Mouse (Mus musculus) brain, embryonic 14.5 days (tissue): ENCODE measurements around the gene Ubxn1. TPM values are rescaled to one million over a fixed set of nuclear protein-coding genes. Genes with fewer than 3 reads are reported as not detected.
"Not testable (repeated sequence)": the region's sequence is repeated elsewhere in the genome, so short reads cannot be mapped to it uniquely, and the experiment has no call there.

Experiments used
- DNase-seq: peaks from one replicate; pipeline ENCODE4 v3.0.0-alpha.2; 2011; ENCODE audit warnings: low read depth
- CTCF ChIP-seq: fragments of 200-500 bp; IDR thresholded peaks from 2 replicates; pipeline ENCODE4 v1.5.1; 2012; ENCODE audit warnings: inconsistent platforms, mild to moderate bottlenecking, moderate library complexity, borderline replicate concordance; ENCODE audit not compliant: insufficient read depth, insufficient read length; ENCODE audit errors: extremely low read depth
- POLR2A ChIP-seq: fragments of 200-500 bp; IDR thresholded peaks from 2 replicates; pipeline ENCODE4 v1.6.1; 2012; ENCODE audit warnings: mild to moderate bottlenecking, inconsistent platforms, borderline replicate concordance; ENCODE audit not compliant: poor library complexity, insufficient read depth, insufficient read length, severe bottlenecking; ENCODE audit errors: extremely low read depth
- polyA plus RNA-seq: library from polyadenylated mRNA; depleted of rRNA; stranded (reverse); fragments of >200 nt; gene quantifications from 2 replicates; pipeline ENCODE4 v1.2.3, GENCODE M21; 2012

Ubxn1 gene
- polyA plus RNA-seq, 1 experiment = 111 TPM

- no peak for TF ChIP-seq POLR2A
- TF ChIP-seq CTCF = no peak
- DNase-seq = no peak
Observed at GRCm38 (mm10) chr19:8864265-8864664, 7.0 kb upstream of the Ubxn1 start.

DNA sequence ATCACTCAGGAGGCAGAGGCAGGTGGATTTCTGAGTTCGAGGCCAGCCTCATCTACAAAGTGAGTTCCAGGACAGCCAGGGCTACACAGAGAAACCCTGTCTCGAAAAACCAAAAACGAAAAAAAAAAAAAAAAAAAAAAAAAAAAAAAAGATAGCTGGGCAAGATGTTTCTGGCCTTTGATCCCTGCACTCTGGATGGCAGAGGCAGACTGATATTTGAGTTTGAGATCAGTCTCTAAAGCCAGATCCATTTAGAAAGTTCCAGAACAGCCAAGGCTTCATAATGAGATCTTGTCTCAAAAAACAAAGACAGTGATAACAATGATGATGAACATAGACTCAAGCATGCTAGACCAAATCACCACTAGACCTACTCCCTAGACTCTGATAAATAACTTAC is 915 bp upstream of the Ubxn1 start:
- DNase-seq = not testable (repeated sequence)

GRCm38 (mm10) chr19:8870838-8871237 is 458 bp upstream of the Ubxn1 start:
- no peak for DNase-seq
- no peak for TF ChIP-seq POLR2A

DNA sequence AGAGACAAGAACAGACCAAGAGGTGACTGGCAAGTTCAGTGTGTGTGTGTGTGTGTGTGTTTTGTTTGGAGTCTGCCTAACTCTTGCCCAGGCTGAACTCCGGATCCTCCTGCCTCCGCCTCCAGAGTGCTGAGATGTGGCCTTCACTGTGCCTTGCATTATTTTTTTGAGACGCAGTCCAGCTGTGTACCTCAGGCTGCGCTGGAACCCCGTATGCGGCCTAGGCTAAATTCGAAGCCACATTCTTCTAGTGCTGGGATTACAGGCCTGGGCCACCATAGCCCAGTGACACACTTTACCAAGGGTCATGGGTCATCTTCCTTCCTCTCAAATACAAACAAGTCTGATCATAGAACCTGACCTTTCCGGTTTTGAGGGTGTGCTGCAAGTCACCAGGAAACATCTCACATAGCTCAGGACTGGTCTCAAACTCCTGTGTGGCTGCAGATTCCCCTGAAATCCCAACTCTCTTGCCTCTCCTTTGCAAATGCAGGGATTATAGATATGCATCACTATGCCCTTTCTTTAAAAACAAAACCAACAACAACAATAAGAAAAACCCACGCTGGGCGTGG is 1.1 kb downstream of the Ubxn1 start:
- no peak for TF ChIP-seq CTCF
- no peak for TF ChIP-seq POLR2A
- DNase-seq = no peak

- DNase-seq = no peak
- TF ChIP-seq CTCF = no peak
- TF ChIP-seq POLR2A = no peak
Observed at GRCm38 (mm10) chr19:8875031-8875430, 3.7 kb downstream of the Ubxn1 start.

DNA sequence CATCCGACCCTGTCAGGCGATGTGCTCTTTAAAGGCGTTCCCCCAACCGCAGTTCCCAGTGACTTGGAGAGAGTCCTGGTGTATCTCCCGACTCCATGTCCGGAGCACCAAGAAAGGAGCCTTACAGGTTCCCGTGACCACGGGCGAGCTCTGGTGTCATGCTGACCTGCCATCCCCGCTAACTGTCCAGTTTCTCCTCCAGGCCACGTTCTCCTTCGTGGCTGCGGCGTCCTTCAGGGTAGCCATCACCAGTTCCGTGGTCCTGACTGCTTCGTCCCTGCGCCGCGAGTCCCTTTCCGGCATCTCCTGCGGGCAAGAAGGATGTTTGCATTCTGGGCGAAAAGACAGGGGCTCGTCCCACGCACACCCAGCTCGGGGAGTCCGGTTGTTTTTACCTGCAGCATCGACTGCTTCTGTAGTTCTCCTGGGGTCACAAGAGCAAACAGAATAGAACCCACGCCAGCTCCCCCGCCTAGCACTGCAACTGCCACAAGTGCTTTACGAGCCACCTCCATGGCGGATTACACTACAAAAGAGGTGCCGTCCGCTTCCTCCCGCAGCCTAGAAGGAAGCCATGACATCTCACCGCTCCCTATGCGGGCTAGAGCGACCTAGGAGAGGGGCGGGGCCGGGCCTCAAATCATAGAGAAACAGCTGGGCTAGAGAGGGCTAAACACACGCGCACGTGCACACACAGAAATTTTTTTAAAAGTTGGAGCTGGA is 9.2 kb downstream of the Ubxn1 start, which contains the start of gene Uqcc3:
Uqcc3 (minus strand) TSS at position 613 of the 723 bp plus-strand sequence.
- TF ChIP-seq CTCF (no peak), POLR2A (peak; percentile 56; the same call in 1 of the 2 replicates)
- DNase-seq = peak; percentile 96

DNA sequence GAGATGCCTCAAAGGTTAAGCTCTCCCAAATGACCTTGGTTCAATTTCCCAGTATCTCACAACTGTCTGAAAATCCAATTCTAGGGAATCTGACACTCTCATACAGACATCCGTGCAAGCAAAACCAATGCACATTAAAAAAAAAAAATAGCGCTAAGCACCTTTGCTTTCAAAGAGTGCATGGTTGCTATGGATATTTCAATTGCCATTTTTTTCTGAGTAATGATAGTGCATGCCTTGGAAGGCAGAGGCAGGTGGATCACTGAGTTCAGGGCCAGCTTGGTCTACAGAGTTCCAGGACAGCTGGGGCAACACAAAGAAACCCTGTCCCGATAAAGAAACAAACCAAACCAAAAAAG is 9.7 kb downstream of the Ubxn1 start:
- DNase-seq = no peak
- TF ChIP-seq POLR2A = no peak
- no peak for TF ChIP-seq CTCF

DNA sequence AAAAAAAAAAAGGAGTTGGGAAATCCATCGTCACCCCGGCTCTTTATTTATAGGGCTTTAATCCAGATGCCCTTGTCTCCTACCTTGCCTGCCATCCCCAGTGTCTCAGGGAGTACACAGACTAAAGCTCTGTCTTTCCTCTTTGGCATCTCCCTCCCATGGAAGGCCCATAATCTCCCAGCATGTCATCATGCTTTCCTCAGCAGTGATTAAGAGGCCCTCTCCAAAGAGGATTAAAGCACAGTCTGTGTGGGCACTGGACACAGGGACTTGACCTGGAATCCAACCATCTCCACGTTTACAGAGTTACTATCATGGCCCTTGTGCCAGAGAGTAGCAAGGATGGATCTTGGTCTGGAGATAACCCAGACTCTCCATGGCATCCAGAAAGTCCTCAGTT is 12.3 kb downstream of the Ubxn1 start, which contains the start of the genes Lbhd1 and Gm49403:
Lbhd1 (plus strand) TSS at position 117 of the 400 bp plus-strand sequence.
Gm49403 (plus strand) TSS at position 315 of the 400 bp plus-strand sequence.
- TF ChIP-seq POLR2A = no peak
- TF ChIP-seq CTCF = no peak
- DNase-seq = no peak

GRCm38 (mm10) chr19:8886916-8887584 is 15.8 kb downstream of the Ubxn1 start:
- DNase-seq = no peak
- TF ChIP-seq POLR2A = no peak
- TF ChIP-seq CTCF = no peak

- DNase-seq = no peak
- TF ChIP-seq CTCF = no peak
- TF ChIP-seq POLR2A = no peak
Observed at GRCm38 (mm10) chr19:8887585-8888463, 16.5 kb downstream of the Ubxn1 start.

DNA sequence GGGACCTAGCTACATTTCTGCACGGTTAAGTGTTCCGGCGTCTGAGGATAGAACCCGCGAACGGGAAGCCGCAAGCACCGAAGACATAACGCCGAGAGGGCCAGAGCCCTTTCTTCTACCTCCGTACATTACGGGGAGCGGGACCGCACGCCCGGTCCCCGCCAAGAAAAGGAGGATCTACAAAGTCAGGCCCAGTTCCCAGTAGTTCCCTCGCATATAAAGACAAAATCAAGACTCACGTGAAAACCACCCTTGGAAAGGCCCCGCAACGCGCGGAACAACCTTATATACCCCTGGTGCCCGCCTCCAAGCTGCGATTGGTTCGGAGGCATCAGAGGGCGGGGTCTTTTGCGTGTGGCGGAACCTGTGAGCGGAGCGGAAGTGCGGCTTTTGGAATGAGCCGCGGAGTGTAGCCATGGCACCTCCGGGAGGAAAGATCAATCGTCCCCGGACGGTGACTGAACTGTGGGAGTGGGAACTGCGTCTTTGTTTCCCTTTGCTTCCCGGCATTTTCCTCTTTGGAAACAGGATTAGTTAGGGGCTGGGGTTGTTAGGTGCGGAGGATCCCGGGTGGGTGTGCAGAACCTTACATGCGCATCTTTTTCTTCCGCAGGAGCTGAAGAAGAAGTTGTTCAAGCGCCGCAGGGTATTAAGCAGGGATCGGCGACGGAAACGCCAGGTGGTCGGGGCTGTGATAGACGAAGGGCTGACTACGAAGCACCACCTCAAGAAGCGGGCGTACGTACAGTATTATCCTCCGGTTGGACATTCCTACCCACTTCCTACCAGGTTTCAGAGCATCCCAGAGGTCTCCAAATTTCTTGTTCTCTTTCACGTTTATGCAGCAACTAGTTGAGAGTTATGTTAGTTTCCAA is 17.5 kb downstream of the Ubxn1 start, which contains the start of the genes 1810009A15Rik and Gm49416:
1810009A15Rik (plus strand) TSS at position 343 of the 875 bp plus-strand sequence.
Gm49416 (plus strand) TSS at position 416 of the 875 bp plus-strand sequence.
- TF ChIP-seq POLR2A = peak; percentile 60; the same call in 1 of the 2 replicates
- TF ChIP-seq CTCF = no peak
- peak; percentile 99 for DNase-seq
